Comparison of ENCODE assay signal across 21 mouse cellular contexts in the genomic region with DNA sequence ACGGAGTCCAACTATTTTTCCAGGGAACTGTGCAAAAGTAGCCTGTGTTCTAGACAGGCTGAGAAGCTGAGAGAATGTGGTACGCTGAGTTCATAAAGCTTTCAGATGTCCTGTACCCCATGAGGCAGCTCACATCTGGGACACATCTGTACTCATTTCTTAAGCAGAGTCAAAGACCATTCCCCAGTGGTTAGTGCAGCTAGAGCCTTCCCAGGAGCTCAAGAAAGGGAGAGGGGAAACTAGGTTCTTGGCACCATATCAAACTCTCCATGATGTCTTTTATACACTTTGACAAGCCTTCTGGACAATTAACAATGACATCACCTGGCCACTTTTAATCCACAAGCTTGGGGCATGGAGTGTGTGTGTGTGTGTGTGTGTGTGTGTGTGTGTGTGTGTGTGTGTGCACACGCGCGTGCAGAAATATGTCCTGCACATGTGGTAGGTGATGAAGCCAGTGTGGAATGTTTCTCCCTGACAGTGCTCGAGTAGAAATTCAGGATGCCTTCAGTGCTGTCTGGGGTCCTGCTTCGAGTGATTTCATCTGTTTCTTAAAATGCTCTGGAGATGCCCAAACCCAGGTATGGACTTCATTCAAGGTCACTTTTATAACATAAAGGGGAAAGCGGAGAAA.
DNase-seq lines count a peak whose midpoint lies in the region; ATAC-seq lines count a peak whose summit lies in the region.
"Had no signal": no experiment of that assay in that cellular context is flagged by ENCODE, and none has a peak within 500 bp of the region (broad histone marks: within the 10 kb centered on the region; RNA-seq: fewer than 3 reads in every experiment).

No protein-coding gene starts in this region.

- no peak overlapping the region for H3K4me2 ChIP-seq in embryonic facial prominence, embryonic 11.5 days (ENCODE audit: low read depth, low read length)
- H3K4me2 ChIP-seq in limb, embryonic 12.5 days, result no peak overlapping the region
- H3K4me2 ChIP-seq in embryonic facial prominence, embryonic 14.5 days (ENCODE audit: low read depth, low read length), result no peak overlapping the region
- H3K4me2 ChIP-seq: liver, embryonic 15.5 days; midbrain, embryonic 15.5 days had no signal

- H3K36me3 ChIP-seq in embryonic facial prominence, embryonic 11.5 days (replicated peaks; ENCODE audit: control insufficient read depth, insufficient read depth, low read depth, low read length), result no peaks in the 10 kb centered on the region
- no peaks in the 10 kb centered on the region for H3K36me3 ChIP-seq in embryonic facial prominence, embryonic 10.5 days (replicated peaks)
- no peaks in the 10 kb centered on the region for H3K36me3 ChIP-seq in limb, embryonic 12.5 days
- H3K36me3 ChIP-seq in limb, embryonic 10.5 days, result no peaks in the 10 kb centered on the region
- H3K36me3 ChIP-seq in embryonic facial prominence, embryonic 14.5 days (ENCODE audit: control insufficient read depth, insufficient read depth, low read length), result no peaks in the 10 kb centered on the region
- H3K36me3 ChIP-seq: forebrain, embryonic 15.5 days; G1E; liver, embryonic 15.5 days; midbrain, embryonic 15.5 days; neural tube, embryonic 15.5 days had no signal

- peak; percentile 9 for DNase-seq in embryonic facial prominence, embryonic 11.5 days (ENCODE audit: low spot score)
- no peak for DNase-seq in embryonic facial prominence, embryonic 10.5 days (ENCODE audit: low spot score)
- no peak for DNase-seq in limb, embryonic 10.5 days (ENCODE audit: low spot score)
- DNase-seq in embryonic facial prominence, embryonic 14.5 days (ENCODE audit: low spot score), result peak; percentile 93
- no peak for DNase-seq in layer of hippocampus, adult 9-11 months
- DNase-seq in cerebellum, adult 18-20 months, result no peak
- DNase-seq: adrenal gland, postnatal 36 days; cerebellum, adult 2 months; cerebellum, postnatal 36 days; gastrocnemius, postnatal 36 days; kidney, adult 2 months; kidney, postnatal 10 days; thymus, postnatal 36 days had no signal

- H3K4me3 ChIP-seq in embryonic facial prominence, embryonic 11.5 days (ENCODE audit: low read depth, low read length), result no peak overlapping the region
- H3K4me3 ChIP-seq in embryonic facial prominence, embryonic 10.5 days, result no peak overlapping the region
- H3K4me3 ChIP-seq in limb, embryonic 12.5 days (replicated peaks), result no peak overlapping the region
- no peak overlapping the region for H3K4me3 ChIP-seq in limb, embryonic 10.5 days
- no peak overlapping the region for H3K4me3 ChIP-seq in embryonic facial prominence, embryonic 14.5 days (ENCODE audit: low read depth, low read length)
- H3K4me3 ChIP-seq: erythroblast, embryonic 14.5 days; forebrain, embryonic 15.5 days; layer of hippocampus, adult 2 months; liver, embryonic 15.5 days; midbrain, embryonic 15.5 days; neural tube, embryonic 15.5 days had no signal

- no peaks in the 10 kb centered on the region for H3K9me3 ChIP-seq in embryonic facial prominence, embryonic 11.5 days (replicated peaks; ENCODE audit: control insufficient read depth, low read length)
- no peaks in the 10 kb centered on the region for H3K9me3 ChIP-seq in embryonic facial prominence, embryonic 10.5 days
- H3K9me3 ChIP-seq in limb, embryonic 12.5 days, result no peaks in the 10 kb centered on the region
- no peaks in the 10 kb centered on the region for H3K9me3 ChIP-seq in limb, embryonic 10.5 days (replicated peaks)
- H3K9me3 ChIP-seq in embryonic facial prominence, embryonic 14.5 days (ENCODE audit: control insufficient read depth, low read length), result no peaks in the 10 kb centered on the region
- H3K9me3 ChIP-seq: forebrain, embryonic 15.5 days; liver, embryonic 15.5 days; midbrain, embryonic 15.5 days; neural tube, embryonic 15.5 days had no signal

- WGBS in embryonic facial prominence, embryonic 11.5 days, result 83% methylated on average over 8 of the region's 8 CpGs
- 86% methylated on average over 8 of the region's 8 CpGs for WGBS in embryonic facial prominence, embryonic 10.5 days
- WGBS in limb, embryonic 12.5 days, result 79% methylated on average over 8 of the region's 8 CpGs
- WGBS in limb, embryonic 10.5 days, result 90% methylated on average over 8 of the region's 8 CpGs
- 56% methylated on average over 8 of the region's 8 CpGs for WGBS in embryonic facial prominence, embryonic 14.5 days

- no peak overlapping the region for H3K9ac ChIP-seq in embryonic facial prominence, embryonic 11.5 days (replicated peaks; ENCODE audit: low read length)
- H3K9ac ChIP-seq in limb, embryonic 12.5 days (replicated peaks), result no peak overlapping the region
- no peak overlapping the region for H3K9ac ChIP-seq in embryonic facial prominence, embryonic 14.5 days (ENCODE audit: low read depth, low read length)
- H3K9ac ChIP-seq: forebrain, embryonic 15.5 days; liver, embryonic 15.5 days; midbrain, embryonic 15.5 days; neural tube, embryonic 15.5 days had no signal

- no peaks in the 10 kb centered on the region for H3K4me1 ChIP-seq in embryonic facial prominence, embryonic 11.5 days (ENCODE audit: control insufficient read depth, insufficient read depth, low read length)
- H3K4me1 ChIP-seq in embryonic facial prominence, embryonic 10.5 days, result peaks cover 4% of the 10 kb centered on the region; the same call in 1 of the 2 replicates
- peaks cover 9% of the 10 kb centered on the region; the same call in 1 of the 2 replicates for H3K4me1 ChIP-seq in limb, embryonic 12.5 days (replicated peaks)
- no peaks in the 10 kb centered on the region for H3K4me1 ChIP-seq in limb, embryonic 10.5 days
- H3K4me1 ChIP-seq in embryonic facial prominence, embryonic 14.5 days (ENCODE audit: control insufficient read depth, insufficient read depth, low read length), result peaks cover 12% of the 10 kb centered on the region; the same call in 1 of the 2 replicates
- H3K4me1 ChIP-seq: liver, embryonic 15.5 days had no signal

- H3K27me3 ChIP-seq in embryonic facial prominence, embryonic 11.5 days (ENCODE audit: control insufficient read depth, insufficient read depth, low read length), result no peaks in the 10 kb centered on the region
- no peaks in the 10 kb centered on the region for H3K27me3 ChIP-seq in embryonic facial prominence, embryonic 10.5 days (replicated peaks; ENCODE audit: low read depth, poor library complexity, severe bottlenecking)
- H3K27me3 ChIP-seq in limb, embryonic 12.5 days, result no peaks in the 10 kb centered on the region
- no peaks in the 10 kb centered on the region for H3K27me3 ChIP-seq in limb, embryonic 10.5 days (ENCODE audit: low read depth, poor library complexity, severe bottlenecking)
- H3K27me3 ChIP-seq in embryonic facial prominence, embryonic 14.5 days (replicated peaks; ENCODE audit: control insufficient read depth, insufficient read depth, low read length), result no peaks in the 10 kb centered on the region
- H3K27me3 ChIP-seq: forebrain, embryonic 15.5 days; liver, embryonic 15.5 days; neural tube, embryonic 15.5 days had no signal

- H3K27ac ChIP-seq in embryonic facial prominence, embryonic 11.5 days (replicated peaks; ENCODE audit: low read depth, low read length), result no peak overlapping the region
- H3K27ac ChIP-seq in embryonic facial prominence, embryonic 10.5 days (replicated peaks), result no peak overlapping the region
- H3K27ac ChIP-seq in limb, embryonic 12.5 days, result 0 out of 2 replicates have a peak overlapping the region, but pooled peaks have one; percentile 2
- no peak overlapping the region for H3K27ac ChIP-seq in limb, embryonic 10.5 days
- peak overlapping the region; percentile 52 for H3K27ac ChIP-seq in embryonic facial prominence, embryonic 14.5 days (replicated peaks; ENCODE audit: low read depth, low read length)
- H3K27ac ChIP-seq: liver, embryonic 15.5 days had no signal

- no peak for ATAC-seq in embryonic facial prominence, embryonic 11.5 days (replicated peaks; ENCODE audit: insufficient number of reproducible peaks, low FRiP score, low TSS enrichment, low read depth)
- ATAC-seq in limb, embryonic 12.5 days (ENCODE audit: insufficient number of reproducible peaks, insufficient read depth, low FRiP score, low TSS enrichment, low read depth), result no peak
- ATAC-seq in embryonic facial prominence, embryonic 14.5 days (ENCODE audit: low read depth), result peak; percentile 73; the same call in 1 of the 2 replicates

Comparison
In these comparisons a context has a peak if more than half of its experiments do, and no peak if none do; other contexts are left out.
1. DNase-seq: peak in embryonic facial prominence, embryonic 11.5 days (single experiment) and embryonic facial prominence, embryonic 14.5 days (single experiment); none in embryonic facial prominence, embryonic 10.5 days (single experiment), limb, embryonic 10.5 days (single experiment), layer of hippocampus, adult 9-11 months (single experiment) and cerebellum, adult 18-20 months (0 of 2).
2. H3K27ac ChIP-seq: peak in limb, embryonic 12.5 days (single experiment) and embryonic facial prominence, embryonic 14.5 days (single experiment); none in embryonic facial prominence, embryonic 11.5 days (single experiment), embryonic facial prominence, embryonic 10.5 days (single experiment) and limb, embryonic 10.5 days (single experiment).